Mouse (Mus musculus) cortical plate, adult 2 months (tissue): ENCODE measurements around the gene Noc2l. TPM values are rescaled to one million over a fixed set of nuclear protein-coding genes. Genes with fewer than 3 reads are reported as not detected.

Experiments used
- H3K27ac ChIP-seq: fragments of 200-500 bp; 2 replicates; pipeline ENCODE4 v1.5.1; 2012; ENCODE audit warnings: low read length, control low read depth, inconsistent platforms; ENCODE audit not compliant: insufficient read depth
- H3K4me1 ChIP-seq: fragments of 200-500 bp; 2 replicates; pipeline ENCODE4 v1.6.1; 2011; ENCODE audit warnings: low read length; ENCODE audit not compliant: control insufficient read depth, insufficient read depth
- H3K4me3 ChIP-seq: fragments of 200-500 bp; 2 replicates; pipeline ENCODE4 v1.5.1; 2011; ENCODE audit warnings: mild to moderate bottlenecking, low read length, control low read depth; ENCODE audit not compliant: insufficient read depth
- CTCF ChIP-seq: fragments of 200-500 bp; IDR thresholded peaks from 2 replicates; pipeline ENCODE4 v1.5.1; 2011; ENCODE audit warnings: mild to moderate bottlenecking, control low read depth, low read length; ENCODE audit not compliant: insufficient read depth; ENCODE audit errors: extremely low read depth
- POLR2A ChIP-seq: fragments of 200-500 bp; IDR thresholded peaks from 2 replicates; pipeline ENCODE4 v1.6.1; 2011; ENCODE audit warnings: mild to moderate bottlenecking, low read length, control low read depth; ENCODE audit not compliant: insufficient read depth; ENCODE audit errors: extremely low read depth
- polyA plus RNA-seq: library from polyadenylated mRNA; depleted of rRNA; stranded (reverse); fragments of >200 nt; gene quantifications from 2 replicates; pipeline ENCODE4 v1.2.3, GENCODE M21; 2012; rRNA removed

Noc2l gene
- 94.2 and 95.6 TPM in 2 replicates for polyA plus RNA-seq

GRCm38 (mm10) chr4:156235808-156236533, at the start of gene Noc2l:
Gene Noc2l (plus strand): TSS chr4:156236010.
- H3K4me1 ChIP-seq, result 0 out of 2 replicates have a peak, but pooled peaks cover 2% of the 10 kb centered on the region
- peak; percentile 39; the same call in 1 of the 2 replicates for TF ChIP-seq POLR2A
- no peak for TF ChIP-seq CTCF
- peak within 1 kb of the TSS; percentile 93 for H3K4me3 ChIP-seq
- peak within 1 kb of the TSS; percentile 94 for H3K27ac ChIP-seq

DNA sequence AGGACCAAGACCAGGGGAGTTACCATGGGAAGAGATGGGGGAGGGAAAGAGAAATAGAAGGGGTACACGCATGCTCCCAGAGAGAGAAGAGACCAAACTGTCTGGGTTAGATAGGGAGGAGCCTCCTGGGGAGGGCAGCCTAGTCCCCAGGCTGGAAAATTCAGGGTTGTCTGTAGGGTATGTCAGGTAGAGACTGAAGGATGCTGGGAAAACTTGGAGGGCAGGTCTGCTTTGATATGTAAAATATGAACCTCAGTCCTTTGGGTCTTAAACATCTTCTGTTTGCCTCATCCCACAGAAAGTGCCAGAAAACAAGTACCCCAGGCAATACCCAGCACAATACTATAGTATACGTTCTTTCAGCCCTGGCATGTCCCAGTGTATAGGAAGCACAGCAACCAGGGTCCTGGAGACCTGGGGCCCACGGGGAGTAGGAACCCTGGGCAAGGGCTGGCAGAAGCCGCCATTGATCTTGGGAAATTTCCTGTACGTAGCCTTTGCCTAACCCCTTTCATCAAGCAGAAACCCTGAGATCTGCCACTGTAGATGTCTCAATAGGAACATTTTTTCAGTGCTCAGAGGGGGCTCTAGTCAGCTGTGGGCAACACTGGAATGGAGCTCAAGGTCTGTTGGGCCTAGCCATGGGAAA, 47.5 kb upstream of the Noc2l start:
- Histone ChIP-seq H3K27ac (peak overlapping the region; percentile 75; the same call in 1 of the 2 replicates), H3K4me3 (no peak overlapping the region), H3K4me1 (peaks cover 11% of the 10 kb centered on the region)
- no peak for TF ChIP-seq CTCF
- no peak for TF ChIP-seq POLR2A

DNA sequence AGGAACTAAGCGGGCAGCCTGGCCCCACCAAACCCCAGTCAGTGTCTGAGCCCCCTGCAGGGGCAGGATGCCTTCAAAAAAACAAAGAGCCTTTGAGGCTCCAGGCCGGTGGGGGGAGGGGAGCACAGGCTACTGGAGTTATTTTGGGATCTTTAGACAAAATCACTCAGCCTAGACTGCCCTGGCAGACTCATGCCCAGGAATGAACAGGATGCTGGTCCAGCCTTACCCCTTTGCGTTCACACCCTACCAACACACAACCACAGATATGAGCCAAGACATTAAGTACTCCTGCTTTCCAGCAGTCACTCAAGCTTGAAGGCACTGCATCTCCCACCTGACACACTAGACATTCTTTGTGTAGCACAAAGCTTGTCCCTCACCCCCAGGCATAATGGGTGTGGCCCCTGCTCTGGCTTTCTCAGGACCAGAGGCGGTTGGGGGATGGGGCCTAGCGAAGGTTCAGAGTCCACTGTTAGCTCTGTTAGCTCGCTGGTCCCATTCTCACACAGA, 46.9 kb upstream of the Noc2l start:
- H3K4me1 ChIP-seq, result peaks cover 7% of the 10 kb centered on the region
- H3K4me3 ChIP-seq, result no peak overlapping the region
- H3K27ac ChIP-seq, result peak overlapping the region; percentile 75
- TF ChIP-seq CTCF, result no peak
- TF ChIP-seq POLR2A, result no peak

DNA sequence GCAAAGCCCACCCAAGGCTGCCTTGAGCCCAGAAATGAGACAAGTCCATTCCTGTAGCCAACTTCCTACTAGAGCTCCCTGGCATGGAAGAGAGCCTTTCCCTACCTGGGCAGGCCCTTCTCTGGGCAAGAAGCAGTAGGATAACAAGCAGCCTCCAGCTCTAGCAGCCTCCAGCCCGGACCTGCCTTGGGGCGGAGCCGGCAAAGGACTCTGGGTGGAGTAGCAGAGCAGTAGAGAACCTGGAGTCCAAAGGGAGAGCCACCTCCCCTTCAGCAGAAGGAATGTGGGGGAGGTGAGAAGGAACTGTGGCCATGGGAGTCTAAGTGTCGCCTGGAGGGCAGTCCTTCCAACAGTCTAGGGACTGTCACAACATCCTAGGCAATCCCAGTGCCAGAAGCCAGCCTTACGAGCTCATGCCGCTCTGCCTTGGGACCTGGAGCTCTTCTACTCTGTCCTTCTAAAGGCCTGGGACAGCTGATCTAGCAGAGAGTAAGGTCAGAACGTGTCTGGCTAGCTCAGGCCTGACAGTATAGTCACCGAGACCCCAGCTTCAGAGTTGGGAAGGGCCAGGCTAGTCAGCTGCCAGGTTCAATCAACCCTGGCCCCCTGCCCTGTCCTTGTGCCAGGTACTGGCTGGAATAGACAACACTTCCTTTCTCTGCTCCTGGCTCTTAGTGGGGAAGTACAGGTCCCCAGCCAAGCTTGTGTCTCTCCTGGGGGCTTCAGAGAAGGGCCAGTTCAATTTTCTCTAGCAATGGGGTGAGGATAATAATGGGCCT, 43.2 kb upstream of the Noc2l start:
- H3K4me1 ChIP-seq, result peaks cover 2% of the 10 kb centered on the region; the same call in 1 of the 2 replicates

GRCm38 (mm10) chr4:156193200-156193590, 42.6 kb upstream of the Noc2l start:
- H3K27ac ChIP-seq, result no peak overlapping the region

More for the DNA sequence above, 43.2 kb upstream of the Noc2l start:
- Histone ChIP-seq H3K4me3 (no peak overlapping the region), H3K27ac (no peak overlapping the region)
- TF ChIP-seq CTCF (no peak), POLR2A (no peak)

GRCm38 (mm10) chr4:156193906-156194305, 41.9 kb upstream of the Noc2l start:
- no peak for TF ChIP-seq CTCF
- TF ChIP-seq POLR2A, result no peak
- Histone ChIP-seq H3K27ac (no peak overlapping the region), H3K4me3 (no peak overlapping the region), H3K4me1 (peaks cover 1% of the 10 kb centered on the region; the same call in 1 of the 2 replicates)

More at GRCm38 (mm10) chr4:156193200-156193590, 42.6 kb upstream of the Noc2l start:
- H3K4me3 ChIP-seq, result no peak overlapping the region
- peaks cover 2% of the 10 kb centered on the region; the same call in 1 of the 2 replicates for H3K4me1 ChIP-seq
- TF ChIP-seq CTCF (no peak), POLR2A (no peak)

DNA sequence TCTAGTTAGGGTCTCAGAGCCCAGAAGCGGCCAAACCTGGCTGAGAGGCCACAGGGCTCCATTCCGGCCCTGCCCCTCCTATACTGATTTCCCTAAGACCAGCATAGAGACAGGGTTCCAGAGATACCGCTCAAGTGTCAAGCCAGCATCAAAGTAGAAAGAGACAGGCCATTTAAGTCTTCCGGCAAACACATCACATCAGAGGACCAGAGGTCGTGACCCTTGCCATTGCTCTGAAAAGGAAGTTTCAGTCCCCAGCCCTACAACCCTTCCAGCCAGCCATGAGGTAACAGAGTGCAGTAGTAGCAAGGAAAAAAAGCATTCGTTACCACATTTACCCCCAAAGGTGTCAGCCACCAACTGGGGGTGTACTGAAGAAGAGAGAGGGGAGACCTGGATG, 41.5 kb upstream of the Noc2l start:
- Histone ChIP-seq H3K4me1 (no peaks in the 10 kb centered on the region), H3K27ac (no peak overlapping the region), H3K4me3 (no peak overlapping the region)
- TF ChIP-seq POLR2A, result no peak
- no peak for TF ChIP-seq CTCF

- TF ChIP-seq CTCF (no peak), POLR2A (no peak)
- no peaks in the 10 kb centered on the region; the same call in 1 of the 2 replicates for H3K4me1 ChIP-seq
- H3K27ac ChIP-seq, result no peak overlapping the region
Measured at GRCm38 (mm10) chr4:156195927-156196870, 39.6 kb upstream of the Noc2l start.

More at GRCm38 (mm10) chr4:156195927-156196870, 39.6 kb upstream of the Noc2l start:
- peak overlapping the region; percentile 48 for H3K4me3 ChIP-seq
